Mouse (Mus musculus) liver, embryonic 14.5 days (tissue): Measurements from ENCODE around the gene Ssrp1. TPM values are rescaled to one million over a fixed set of nuclear protein-coding genes. Genes with fewer than 3 reads are reported as not detected.

Source experiments
- ATAC-seq: fragments of 200-750 bp; cut with Nextera tagmentation; 2 replicates; pipeline ENCODE4 v1.8.0; 2017; ENCODE audit warnings: moderate number of reproducible peaks, mild to moderate bottlenecking, moderate library complexity; ENCODE audit not compliant: insufficient read depth
- DNase-seq, 3 experiments: peaks; one replicate each; pipeline ENCODE4 v3.0.0-alpha.2; 2012 to 2013; ENCODE audit warnings: low read depth in 3 of 3, low spot score in 3 of 3
- H3K27ac ChIP-seq: fragments of 300-500 bp; sonication (generic); 2 replicates; pipeline ENCODE4 v1.5.1; 2014; ENCODE audit warnings: moderate library complexity, mild to moderate bottlenecking, control low read depth, inconsistent platforms
- H3K27me3 ChIP-seq: fragments of 300-500 bp; sonication (generic); 2 replicates; pipeline ENCODE4 v1.6.1; 2014; ENCODE audit warnings: mild to moderate bottlenecking, low read length, moderate library complexity; ENCODE audit not compliant: control insufficient read depth, insufficient read depth
- H3K36me3 ChIP-seq: fragments of 300-500 bp; sonication (generic); replicated peaks from 2 replicates; pipeline ENCODE4 v1.6.1; 2014; ENCODE audit warnings: low read depth; ENCODE audit not compliant: control insufficient read depth, insufficient read depth
- H3K4me1 ChIP-seq, 2 experiments: fragments of 200-500 bp in 1 of 2; fragments of 300-500 bp in 1 of 2; sonication (generic) in 1 of 2; replicated peaks; 2 replicates each; pipeline ENCODE4 v1.6.1; 2012 to 2014; ENCODE audit warnings: antibody characterized with exemption in 1 of 2, inconsistent platforms in 1 of 2, low read length in 1 of 2; ENCODE audit not compliant: control insufficient read depth in 2 of 2, insufficient read depth in 2 of 2
- H3K4me2 ChIP-seq: fragments of 300-500 bp; sonication (generic); 2 replicates; pipeline ENCODE4 v1.6.1; 2014; ENCODE audit warnings: low read depth, mild to moderate bottlenecking, control low read depth, moderate library complexity
- H3K4me3 ChIP-seq, 2 experiments: fragments of 200-500 bp in 1 of 2; fragments of 300-500 bp in 1 of 2; sonication (generic) in 1 of 2; 2 replicates each; pipeline ENCODE4 v1.5.1; 2012 to 2014; ENCODE audit warnings: low read depth in 2 of 2, low read length in 2 of 2, mild to moderate bottlenecking in 2 of 2, control low read depth in 1 of 2, inconsistent platforms in 1 of 2, moderate library complexity in 1 of 2; ENCODE audit not compliant: insufficient read depth in 1 of 2
- H3K9ac ChIP-seq: fragments of 300-500 bp; sonication (generic); replicated peaks from 2 replicates; pipeline ENCODE4 v1.6.1; 2014; ENCODE audit warnings: mild to moderate bottlenecking, control low read depth, moderate library complexity
- H3K9me3 ChIP-seq: fragments of 300-500 bp; sonication (generic); 2 replicates; pipeline ENCODE4 v1.6.1; 2016; ENCODE audit warnings: low read length, mixed read lengths; ENCODE audit not compliant: control insufficient read depth
- CTCF ChIP-seq: IDR thresholded peaks from 2 replicates; pipeline ENCODE4 v1.5.1; 2016; ENCODE audit warnings: antibody characterized with exemption, low read depth, control low read depth
- EP300 ChIP-seq: IDR thresholded peaks from 2 replicates; pipeline ENCODE4 v1.6.1; 2016; ENCODE audit warnings: antibody characterized with exemption, low read depth
- WGBS: fragments of 180-500 bp; shearing (Covaris S2); extraction: QIAGEN DNeasy Blood & Tissue Kit; methylation state at CpG from one replicate; pipeline ENCODE4 v1.1.7; 2014; ENCODE audit not compliant: insufficient replicate concordance; 5-methylcytosine and 5-hydroxymethylcytosine counted together
- polyA plus RNA-seq, 2 experiments: library from polyadenylated mRNA; depleted of rRNA in 1 of 2; stranded (reverse) in 1 of 2; unstranded in 1 of 2; fragments of >200 nt; fragmentation: Nextera tagmentation in 1 of 2; extraction: Ambion mirVana in 1 of 2; gene quantifications; 2 replicates each; pipeline versions ENCODE4 v1.2.1 to v1.2.3; 2012 to 2014

Gene Ssrp1
- polyA plus RNA-seq, 2 experiments: 115 to 160 TPM

DNA sequence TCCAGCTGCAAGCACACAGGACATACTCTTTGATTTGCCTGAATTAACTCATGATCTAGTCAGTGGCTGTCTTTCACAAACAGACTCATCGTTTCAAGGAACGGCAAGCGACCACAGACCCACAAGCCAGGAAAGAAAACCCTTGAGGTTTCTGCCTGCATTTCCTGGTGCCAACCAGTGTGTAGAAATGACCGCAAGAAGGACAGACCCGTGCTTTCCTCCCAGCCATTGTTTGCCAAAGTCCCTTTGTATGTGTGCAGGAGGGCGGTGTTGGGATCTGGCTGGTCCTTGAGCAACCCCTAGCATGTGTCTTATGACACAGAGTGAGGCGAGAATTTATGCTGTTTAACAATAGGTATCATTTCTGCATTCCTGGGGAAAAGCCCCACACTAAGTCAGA is 2.9 kb upstream of the Ssrp1 start:
- Histone ChIP-seq H3K27me3 (peaks cover 19% of the 10 kb centered on the region), H3K9me3 (no peaks in the 10 kb centered on the region), H3K4me3 (no peak overlapping the region), H3K4me2 (no peak overlapping the region), H3K36me3 (peaks cover 7% of the 10 kb centered on the region), H3K9ac (no peak overlapping the region), H3K27ac (no peak overlapping the region), H3K4me1 (peaks cover 17 to 18% of the 10 kb centered on the region in 2 experiments)
- no peak for TF ChIP-seq EP300
- TF ChIP-seq CTCF: no peak
- 8% methylated on average over 7 of the region's 7 CpGs for WGBS
- no peak for DNase-seq
- ATAC-seq: no peak

GRCm38 (mm10) chr2:85036507-85037046 is 457 bp upstream of the Ssrp1 start:
- 4% methylated on average over 11 of the region's 11 CpGs for WGBS
- TF ChIP-seq CTCF: no peak
- no peak for TF ChIP-seq EP300
- H3K27ac ChIP-seq: no peak overlapping the region
- H3K4me3 ChIP-seq: peak overlapping the region; percentile 83 to 85
- peak overlapping the region; percentile 96 for H3K4me2 ChIP-seq
- peaks cover 19% of the 10 kb centered on the region for H3K27me3 ChIP-seq
- H3K9ac ChIP-seq: peak overlapping the region; percentile 92
- no peaks in the 10 kb centered on the region for H3K9me3 ChIP-seq
- H3K36me3 ChIP-seq: peaks cover 31% of the 10 kb centered on the region
- no peak for DNase-seq
- H3K4me1 ChIP-seq: peaks cover 17 to 18% of the 10 kb centered on the region in 2 experiments
- ATAC-seq: peak; percentile 11; the same call in 1 of the 2 replicates

DNA sequence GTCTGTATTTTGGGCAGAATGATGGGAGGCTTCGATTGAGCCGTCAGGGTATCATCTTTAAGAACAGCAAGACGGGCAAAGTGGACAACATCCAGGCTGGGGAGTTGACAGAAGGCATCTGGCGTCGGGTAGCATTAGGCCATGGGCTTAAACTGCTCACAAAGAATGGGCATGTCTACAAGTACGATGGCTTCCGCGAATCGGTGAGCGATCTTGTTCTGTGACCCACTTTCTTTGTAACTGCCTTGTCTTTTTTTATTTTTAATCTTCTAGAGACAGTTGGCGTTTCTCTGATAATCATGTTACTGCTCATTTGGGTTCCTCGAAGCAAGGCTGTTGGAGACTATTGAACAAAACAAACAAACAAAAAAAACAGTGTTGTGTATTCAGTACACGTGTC is 1.3 kb downstream of the Ssrp1 start:
- peaks cover 17 to 18% of the 10 kb centered on the region in 2 experiments for H3K4me1 ChIP-seq

DNA sequence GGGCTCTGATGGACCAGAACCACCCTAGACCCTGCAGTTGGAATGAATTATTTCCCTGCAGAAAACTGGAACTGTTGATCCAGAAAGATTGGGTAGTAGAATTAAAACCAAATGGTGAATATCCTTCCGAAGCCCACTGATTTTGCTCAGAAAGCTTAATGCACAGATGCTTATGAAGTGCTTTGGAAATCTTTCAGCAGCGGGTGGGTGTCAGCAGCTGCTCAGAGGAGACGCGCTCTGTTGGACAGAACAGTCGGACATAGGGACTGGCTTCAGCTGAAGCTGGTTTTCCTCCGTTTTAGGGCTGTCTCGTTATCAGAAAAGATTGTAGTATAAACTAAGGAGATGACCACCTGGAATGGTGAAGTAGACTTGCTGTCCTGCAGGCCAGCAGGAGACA is 6.6 kb downstream of the Ssrp1 start:
- peaks cover 84% of the 10 kb centered on the region for H3K36me3 ChIP-seq
- no peak for TF ChIP-seq EP300
- TF ChIP-seq CTCF: no peak
- no peak overlapping the region for H3K4me3 ChIP-seq
- H3K27me3 ChIP-seq: peaks cover 2% of the 10 kb centered on the region; the same call in 1 of the 2 replicates
- no peak overlapping the region for H3K4me2 ChIP-seq
- no peaks in the 10 kb centered on the region for H3K9me3 ChIP-seq
- ATAC-seq (no peak), DNase-seq (no peak)
- H3K4me1 ChIP-seq: peaks cover under 1 to 9% of the 10 kb centered on the region in 2 experiments; a peak in 3 of 4 replicates
- no peak overlapping the region for H3K27ac ChIP-seq
- H3K9ac ChIP-seq: no peak overlapping the region
- whole genome bisulfite sequencing: 86% methylated on average over 7 of the region's 7 CpGs

More for the DNA sequence above, 1.3 kb downstream of the Ssrp1 start:
- peaks cover 19% of the 10 kb centered on the region for H3K27me3 ChIP-seq
- H3K36me3 ChIP-seq: peaks cover 49% of the 10 kb centered on the region
- TF ChIP-seq EP300: no peak
- no peak for TF ChIP-seq CTCF
- H3K9ac ChIP-seq: peak overlapping the region; percentile 92
- H3K27ac ChIP-seq: peak overlapping the region; percentile 55
- WGBS: 68% methylated on average over 13 of the region's 13 CpGs
- no peak for ATAC-seq
- peak overlapping the region; percentile 96 for H3K4me2 ChIP-seq
- DNase-seq: no peak
- H3K4me3 ChIP-seq: peak overlapping the region; percentile 83 to 85
- no peaks in the 10 kb centered on the region for H3K9me3 ChIP-seq

- Histone ChIP-seq H3K9ac (no peak overlapping the region), H3K36me3 (peaks cover 58% of the 10 kb centered on the region), H3K27ac (no peak overlapping the region), H3K4me3 (no peak overlapping the region), H3K27me3 (peaks cover 13% of the 10 kb centered on the region; the same call in 1 of the 2 replicates), H3K9me3 (no peaks in the 10 kb centered on the region), H3K4me1 (peaks cover 0 to 9% of the 10 kb centered on the region in 2 experiments; a peak in 2 of 4 replicates), H3K4me2 (no peak overlapping the region; the same call in 1 of the 2 replicates)
- DNase-seq (no peak), ATAC-seq (no peak)
- 80% methylated on average over 8 of the region's 8 CpGs for WGBS
- TF ChIP-seq CTCF (no peak), EP300 (no peak)
These were observed 9.2 kb downstream of the Ssrp1 start for GRCm38 (mm10) chr2:85046222-85046621.
